Mouse (Mus musculus) intestine, postnatal 0 days (tissue): ENCODE measurements at regions not wholly inside any gene's neighbourhood (a gene's known extent, or its start where the extent isn't known, plus 50 kb on each side); places are given as distances from the start of the nearest gene placed in this dataset.
"Not testable (repeated sequence)": the region's sequence is repeated elsewhere in the genome, so short reads cannot be mapped to it uniquely, and the experiment has no call there.

Experiments
- ATAC-seq: fragments of 200-750 bp; cut with Nextera tagmentation; 2 replicates; pipeline ENCODE4 v1.8.0; 2017; ENCODE audit warnings: mild to moderate bottlenecking, moderate TSS enrichment, moderate library complexity
- H3K27ac ChIP-seq: fragments of 300-500 bp; sonication (generic); 2 replicates; pipeline ENCODE4 v1.5.1; 2014; ENCODE audit warnings: mild to moderate bottlenecking, low read depth, low read length, moderate library complexity
- H3K27me3 ChIP-seq: fragments of 300-500 bp; sonication (generic); replicated peaks from 2 replicates; pipeline ENCODE4 v1.6.1; 2014; ENCODE audit warnings: low read length, mixed read lengths; ENCODE audit not compliant: control insufficient read depth, insufficient read depth
- H3K36me3 ChIP-seq: fragments of 300-500 bp; sonication (generic); 2 replicates; pipeline ENCODE4 v1.6.1; 2014; ENCODE audit warnings: mild to moderate bottlenecking, moderate library complexity; ENCODE audit not compliant: control insufficient read depth, insufficient read depth
- H3K4me1 ChIP-seq: fragments of 300-500 bp; sonication (generic); replicated peaks from 2 replicates; pipeline ENCODE4 v1.6.1; 2014; ENCODE audit warnings: antibody characterized with exemption, low read length, mixed read lengths; ENCODE audit not compliant: control insufficient read depth, insufficient read depth
- H3K4me2 ChIP-seq: fragments of 300-500 bp; sonication (generic); replicated peaks from 2 replicates; pipeline ENCODE4 v1.6.1; 2014; ENCODE audit warnings: low read depth, mild to moderate bottlenecking, moderate library complexity
- H3K4me3 ChIP-seq: fragments of 300-500 bp; sonication (generic); 2 replicates; pipeline ENCODE4 v1.5.1; 2014; ENCODE audit warnings: low read depth, low read length
- H3K9ac ChIP-seq: fragments of 300-500 bp; sonication (generic); 2 replicates; pipeline ENCODE4 v1.6.1; 2014; ENCODE audit warnings: mild to moderate bottlenecking, low read depth, low read length
- H3K9me3 ChIP-seq: fragments of 300-500 bp; sonication (generic); 2 replicates; pipeline ENCODE4 v1.6.1; 2016; ENCODE audit warnings: mixed run types; ENCODE audit not compliant: control insufficient read depth
- CTCF ChIP-seq: sonication (generic); IDR thresholded peaks from 2 replicates; pipeline ENCODE4 v1.5.1; 2016; ENCODE audit warnings: low read depth, mild to moderate bottlenecking, control low read depth, antibody characterized with exemption, moderate library complexity
- WGBS: fragments of 180-500 bp; shearing (Covaris S2); extraction: QIAGEN DNeasy Blood & Tissue Kit; methylation state at CpG from one replicate; pipeline ENCODE4 v1.1.7; 2014; 5-methylcytosine and 5-hydroxymethylcytosine counted together

- ATAC-seq, result no peak
- no peaks in the 10 kb centered on the region for H3K36me3 ChIP-seq
- TF ChIP-seq CTCF, result peak; percentile 61
- H3K4me1 ChIP-seq, result no peaks in the 10 kb centered on the region
- H3K27ac ChIP-seq, result no peak overlapping the region
- H3K27me3 ChIP-seq, result no peaks in the 10 kb centered on the region
- no peak overlapping the region for H3K4me2 ChIP-seq
- H3K9ac ChIP-seq, result no peak overlapping the region
- H3K4me3 ChIP-seq, result no peak overlapping the region
- no peaks in the 10 kb centered on the region for H3K9me3 ChIP-seq
- 40% methylated on average over 7 of the region's 7 CpGs for WGBS
Measured at GRCm38 (mm10) chr2:84065061-84065460, 74.7 kb downstream of the Gm13691 start.

GRCm38 (mm10) chr2:84065749-84066148, 75.4 kb downstream of the Gm13691 start:
- ATAC-seq, result peak; percentile 51; the same call in 1 of the 2 replicates
- 77% methylated on average over 2 of the region's 2 CpGs for WGBS

GRCm38 (mm10) chr2:84066151-84066693, 75.9 kb downstream of the Gm13691 start:
- TF ChIP-seq CTCF, result no peak
- H3K4me2 ChIP-seq, result no peak overlapping the region
- H3K9me3 ChIP-seq, result no peaks in the 10 kb centered on the region
- no peaks in the 10 kb centered on the region for H3K4me1 ChIP-seq
- H3K4me3 ChIP-seq, result no peak overlapping the region
- no peak overlapping the region for H3K27ac ChIP-seq
- no peaks in the 10 kb centered on the region for H3K36me3 ChIP-seq
- 67% methylated on average over 3 of the region's 3 CpGs for WGBS
- no peak overlapping the region for H3K9ac ChIP-seq
- no peak for ATAC-seq
- H3K27me3 ChIP-seq, result no peaks in the 10 kb centered on the region

More at GRCm38 (mm10) chr2:84065749-84066148, 75.4 kb downstream of the Gm13691 start:
- Histone ChIP-seq H3K36me3 (no peaks in the 10 kb centered on the region), H3K4me1 (no peaks in the 10 kb centered on the region), H3K9ac (no peak overlapping the region), H3K27ac (no peak overlapping the region), H3K9me3 (no peaks in the 10 kb centered on the region), H3K27me3 (no peaks in the 10 kb centered on the region), H3K4me3 (no peak overlapping the region), H3K4me2 (no peak overlapping the region)
- no peak for TF ChIP-seq CTCF

- WGBS, result 88% methylated on average over 6 of the region's 6 CpGs
- Histone ChIP-seq H3K4me3 (no peak overlapping the region), H3K4me1 (no peaks in the 10 kb centered on the region), H3K27ac (no peak overlapping the region), H3K9me3 (no peaks in the 10 kb centered on the region), H3K36me3 (no peaks in the 10 kb centered on the region), H3K4me2 (no peak overlapping the region), H3K27me3 (no peaks in the 10 kb centered on the region), H3K9ac (no peak overlapping the region)
- ATAC-seq, result no peak
- TF ChIP-seq CTCF, result no peak
Measured at GRCm38 (mm10) chr2:84066785-84067526, 76.6 kb downstream of the Gm13691 start.

- no peaks in the 10 kb centered on the region for H3K9me3 ChIP-seq
- no peak overlapping the region for H3K4me3 ChIP-seq
- no peak overlapping the region for H3K9ac ChIP-seq
- H3K36me3 ChIP-seq, result no peaks in the 10 kb centered on the region
- no peak overlapping the region for H3K4me2 ChIP-seq
- no peaks in the 10 kb centered on the region for H3K4me1 ChIP-seq
- H3K27me3 ChIP-seq, result no peaks in the 10 kb centered on the region
- no peak for ATAC-seq
- 62% methylated on average over 4 of the region's 4 CpGs for WGBS
- no peak overlapping the region for H3K27ac ChIP-seq
- TF ChIP-seq CTCF, result no peak
Measured at GRCm38 (mm10) chr2:84068617-84069016, 78.3 kb downstream of the Gm13691 start.

- WGBS, result 71% methylated on average over 1 of the region's 1 CpGs
- H3K4me1 ChIP-seq, H3K9me3 ChIP-seq, H3K36me3 ChIP-seq, H3K9ac ChIP-seq, H3K27ac ChIP-seq, ATAC-seq, H3K4me3 ChIP-seq, H3K27me3 ChIP-seq, H3K4me2 ChIP-seq: not testable (repeated sequence)
Measured at GRCm38 (mm10) chr2:84069411-84069810, 79.1 kb downstream of the Gm13691 start.
